Mouse (Mus musculus) CH12.LX (cell line): ENCODE results near the gene Ccdc157.

Experiments
- CTCF ChIP-seq, 2 experiments: IDR thresholded peaks in 1 of 2; conservative IDR thresholded peaks in 1 of 2; 2 replicates each; pipeline ENCODE4 v1.5.1; 2011 to 2012; ENCODE audit warnings: low read depth in 2 of 2, low read length in 2 of 2, improper control_type of control experiment in 1 of 2, inconsistent platforms in 1 of 2, mild to moderate bottlenecking in 1 of 2, moderate library complexity in 1 of 2
- GABPA ChIP-seq: IDR thresholded peaks from 2 replicates; pipeline ENCODE4 v1.6.1; 2012; ENCODE audit warnings: low read depth, low read length, improper control_type of control experiment, inconsistent platforms; ENCODE audit not compliant: insufficient replicate concordance
- KAT2A ChIP-seq: IDR thresholded peaks from 2 replicates; pipeline ENCODE4 v1.6.1; 2012; ENCODE audit warnings: low read length, improper control_type of control experiment, inconsistent platforms; ENCODE audit not compliant: insufficient replicate concordance
- MAFK ChIP-seq: IDR thresholded peaks from 2 replicates; pipeline ENCODE4 v1.6.1; 2011; ENCODE audit warnings: low read length, improper control_type of control experiment; ENCODE audit not compliant: insufficient replicate concordance
- NRF1 ChIP-seq: IDR thresholded peaks from 2 replicates; pipeline ENCODE4 v1.6.1; 2014; ENCODE audit warnings: low read depth, mild to moderate bottlenecking, inconsistent platforms, low read length, improper control_type of control experiment, moderate library complexity
- POLR2A ChIP-seq: IDR thresholded peaks from 2 replicates; pipeline ENCODE4 v1.6.1; 2011; ENCODE audit warnings: low read depth, mild to moderate bottlenecking, improper control_type of control experiment, low read length
- TCF12 ChIP-seq: IDR thresholded peaks from 2 replicates; pipeline ENCODE4 v1.6.1; 2014; ENCODE audit warnings: low read depth, mild to moderate bottlenecking, inconsistent platforms, low read length, improper control_type of control experiment
- ZC3H11A ChIP-seq: IDR thresholded peaks from 2 replicates; pipeline ENCODE4 v1.6.1; 2012; ENCODE audit warnings: low read depth, mild to moderate bottlenecking, inconsistent platforms, low read length, improper control_type of control experiment

DNA sequence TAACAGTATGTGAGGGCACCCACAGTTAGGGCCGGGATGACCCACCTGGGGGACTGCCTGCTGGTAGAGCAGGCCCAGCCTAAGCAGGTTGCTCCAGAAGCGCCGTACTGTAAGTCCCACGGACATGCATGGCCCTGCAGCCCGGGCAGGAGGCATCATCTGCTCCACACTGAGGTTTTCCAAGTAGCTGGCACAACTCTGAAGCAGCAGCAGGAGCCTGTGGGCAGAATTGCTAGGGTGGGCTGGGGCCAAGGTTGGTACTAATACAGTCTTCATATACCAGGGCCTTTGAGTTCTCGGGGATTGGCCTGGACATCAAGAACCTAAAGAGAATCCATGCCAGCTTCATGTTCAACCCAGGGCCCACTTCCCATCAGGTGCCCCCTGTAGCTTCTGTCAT lies 10.2 kb downstream of the Ccdc157 start:
- no peak for TF ChIP-seq TCF12
- TF ChIP-seq CTCF (conservative IDR thresholded peaks at IDR 0.05 in 1 of 2, IDR thresholded peaks at IDR 0.05 in 1 of 2; ENCODE audit: low read depth in 2 of 2, low read length in 2 of 2): no peak
- TF ChIP-seq NRF1: no peak
- TF ChIP-seq GABPA: no peak
- TF ChIP-seq MAFK: no peak
- no peak for TF ChIP-seq KAT2A
- no peak for TF ChIP-seq POLR2A
- TF ChIP-seq ZC3H11A: no peak
